Mouse (Mus musculus) frontal cortex, adult 2 months (tissue): Measurements from ENCODE around the gene Rexo1. TPM values are rescaled to one million over a fixed set of nuclear protein-coding genes. Genes with fewer than 3 reads are reported as not detected.

Source experiments
- DNase-seq, 2 experiments: peaks; one replicate each; pipeline ENCODE4 v3.0.0; 2022; ENCODE audit warnings: low spot score in 1 of 2; ENCODE audit errors: extremely low spot score in 1 of 2
- polyA plus RNA-seq: library from polyadenylated mRNA; depleted of rRNA; stranded (reverse); fragments of >200 nt; gene quantifications from 2 replicates; pipeline ENCODE4 v1.2.3, GENCODE M21; 2012; rRNA removed

Rexo1 gene
- polyA plus RNA-seq, 1 experiment = 45.5 TPM

DNA sequence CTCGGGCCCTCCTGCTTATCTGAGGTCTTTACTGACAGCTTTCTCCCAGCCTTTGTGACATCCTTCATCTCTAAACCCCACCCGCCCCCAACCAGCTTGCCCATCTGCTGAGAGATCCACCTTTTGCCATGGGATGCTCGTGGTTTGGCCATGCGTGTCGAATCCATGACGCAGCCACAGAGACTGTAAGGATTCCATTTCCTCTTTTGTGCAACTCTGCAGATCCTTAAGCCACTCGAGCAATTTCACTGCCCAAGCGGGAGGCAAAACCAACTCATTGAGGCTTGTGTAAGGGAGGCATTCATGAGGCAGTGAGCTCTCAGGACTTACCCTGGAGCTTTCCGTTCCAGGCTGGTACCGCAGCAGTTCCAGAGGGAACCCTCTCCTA, 51.1 kb downstream of the Rexo1 start:
- no peak for DNase-seq

GRCm38 (mm10) chr10:80509412-80510272, 51.7 kb downstream of the Rexo1 start:
- DNase-seq = peak in 1 of 2 experiments; percentile 88

DNA sequence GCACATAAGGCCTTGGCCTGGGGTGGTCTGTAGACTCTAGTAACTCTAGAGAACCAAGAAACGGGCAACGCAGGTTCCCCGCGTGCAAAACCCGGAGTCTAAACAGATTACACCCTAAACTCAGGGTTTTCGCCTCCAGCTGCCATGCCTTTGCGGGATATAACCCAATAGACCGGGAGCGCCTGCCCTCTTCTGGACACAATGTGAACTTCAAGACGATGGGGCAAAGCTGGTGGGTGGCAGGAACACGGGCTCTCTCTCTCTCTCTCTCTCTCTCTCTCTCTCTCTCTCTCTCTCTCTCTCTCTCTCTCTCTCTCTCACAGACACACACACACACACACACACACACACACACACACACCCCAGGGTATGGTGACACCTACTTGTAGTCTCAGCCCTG, 55.1 kb downstream of the Rexo1 start:
- DNase-seq = peak in 1 of 2 experiments; percentile 74

GRCm38 (mm10) chr10:80504724-80505123, 56.6 kb downstream of the Rexo1 start:
- no peak for DNase-seq

DNA sequence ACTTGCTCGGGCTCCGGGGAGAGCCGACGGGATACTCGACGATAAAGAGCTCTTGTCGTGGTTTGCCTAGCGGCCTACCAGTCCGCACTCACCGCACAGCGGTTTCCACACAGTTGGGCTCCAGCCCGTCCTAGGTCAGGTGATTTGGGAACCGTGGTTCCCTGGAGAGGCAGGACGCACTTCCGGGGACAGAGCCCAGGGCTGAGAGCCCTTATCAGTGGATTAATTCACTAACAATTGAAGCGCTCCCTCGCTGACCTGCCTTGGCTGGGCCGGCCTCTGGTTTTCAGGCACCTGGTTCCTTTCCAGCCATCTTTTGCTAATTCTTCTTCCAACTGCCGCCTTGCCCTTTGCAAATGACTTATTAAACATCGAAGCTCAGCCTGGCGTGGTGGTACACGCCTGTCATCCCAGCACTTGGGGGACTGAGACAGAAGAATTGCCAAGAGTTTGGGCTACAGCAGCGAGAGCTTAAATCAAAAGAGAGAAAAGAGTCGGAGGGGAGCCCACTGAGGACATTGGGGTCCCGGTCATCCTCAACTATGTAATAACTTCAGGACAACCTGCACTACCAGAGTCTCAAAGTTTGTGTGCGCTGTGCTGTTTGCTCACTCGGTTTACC, 57.6 kb downstream of the Rexo1 start:
- no peak for DNase-seq

- no peak for DNase-seq
These were observed 58.5 kb downstream of the Rexo1 start for GRCm38 (mm10) chr10:80502819-80503314.

GRCm38 (mm10) chr10:80502291-80502690, 59.1 kb downstream of the Rexo1 start:
- DNase-seq = no peak

DNA sequence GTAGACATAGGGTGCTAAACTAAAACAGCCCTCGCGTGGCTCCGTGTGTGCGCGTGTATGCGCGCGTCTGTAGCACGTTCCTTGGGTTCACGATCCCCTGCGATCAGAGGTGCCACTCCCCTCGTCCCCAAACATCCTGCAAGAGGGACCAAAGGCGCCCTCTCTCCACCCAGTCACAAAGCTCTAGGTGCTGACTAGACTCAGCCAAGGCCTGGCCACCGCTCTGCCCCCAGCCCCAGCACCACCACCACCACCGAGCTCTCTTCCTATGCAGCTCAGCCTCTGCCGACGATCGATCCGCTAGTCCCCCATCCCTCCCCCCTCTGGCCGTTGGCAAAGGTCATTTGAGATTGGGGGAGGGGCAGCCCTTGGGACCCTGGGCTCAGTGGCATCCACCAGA, 64.9 kb downstream of the Rexo1 start:
- no peak for DNase-seq

DNA sequence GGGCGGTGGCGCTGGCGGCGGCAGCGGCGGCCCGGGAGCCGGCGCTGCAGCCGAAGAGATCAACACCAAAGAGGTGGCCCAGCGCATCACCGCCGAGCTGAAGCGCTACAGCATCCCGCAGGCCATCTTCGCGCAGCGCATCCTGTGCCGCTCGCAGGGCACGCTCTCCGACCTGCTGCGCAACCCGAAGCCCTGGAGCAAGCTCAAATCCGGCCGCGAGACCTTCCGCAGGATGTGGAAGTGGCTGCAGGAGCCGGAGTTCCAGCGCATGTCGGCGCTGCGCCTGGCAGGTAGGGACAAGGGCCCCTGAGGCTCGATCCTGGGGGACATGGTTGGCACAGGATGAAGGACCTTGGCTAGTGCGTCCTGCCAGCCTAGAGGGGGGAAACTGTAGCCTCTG, 65.5 kb downstream of the Rexo1 start:
- DNase-seq = no peak

- DNase-seq = no peak
These were observed 66.6 kb downstream of the Rexo1 start, which contains the start of gene Onecut3 for GRCm38 (mm10) chr10:80494732-80495131. Onecut3 (plus strand) TSS chr10:80494835.

Other genes starting within 250 kb of the Rexo1 start
- gene 2310011J03Rik, start 241.0 kb downstream of the Rexo1 start, polyA plus RNA-seq = 41.6 and 44.3 TPM in 2 replicates
- gene Pcsk4, start 232.1 kb downstream of the Rexo1 start, polyA plus RNA-seq = 9.4 TPM in 2 replicates
- 4.9 and 6.0 TPM in 2 replicates for gene Reep6, start 231.6 kb downstream of the Rexo1 start, polyA plus RNA-seq
- 5.6 and 7.3 TPM in 2 replicates for gene Adamtsl5, start 213.1 kb downstream of the Rexo1 start, polyA plus RNA-seq
- 24.9 and 33.3 TPM in 2 replicates for gene Plk5, start 205.1 kb downstream of the Rexo1 start, polyA plus RNA-seq
- 17.2 and 17.7 TPM in 2 replicates for gene Mex3d, start 173.9 kb downstream of the Rexo1 start, polyA plus RNA-seq
- gene Mbd3, start 162.0 kb downstream of the Rexo1 start, polyA plus RNA-seq = 200 and 215 TPM in 2 replicates
- 1,306 and 1,773 TPM in 2 replicates for gene Uqcr11, start 154.7 kb downstream of the Rexo1 start, polyA plus RNA-seq
- gene Tcf3, start 127.9 kb downstream of the Rexo1 start, polyA plus RNA-seq = 33.5 and 34.2 TPM in 2 replicates
- 0.02 and 0.04 TPM in 2 replicates for gene Onecut3, start 66.7 kb downstream of the Rexo1 start, polyA plus RNA-seq
- gene Atp8b3, start 22.4 kb downstream of the Rexo1 start, polyA plus RNA-seq = 0.22 and 0.25 TPM in 2 replicates
- gene Klf16, start 15.8 kb upstream of the Rexo1 start, polyA plus RNA-seq = 37.9 and 41.5 TPM in 2 replicates
- gene Abhd17a, start 28.8 kb upstream of the Rexo1 start, polyA plus RNA-seq = 253 and 271 TPM in 2 replicates
- gene Scamp4, start 41.3 kb upstream of the Rexo1 start, polyA plus RNA-seq = 61.0 and 66.1 TPM in 2 replicates
- gene Adat3, start 41.3 kb upstream of the Rexo1 start, polyA plus RNA-seq = 5.6 and 8.1 TPM in 2 replicates
- 2.8 and 3.1 TPM in 2 replicates for gene Gm49322, start 44.5 kb upstream of the Rexo1 start, polyA plus RNA-seq
- 252 and 270 TPM in 2 replicates for gene Csnk1g2, start 61.3 kb upstream of the Rexo1 start, polyA plus RNA-seq
- 108 and 109 TPM in 2 replicates for gene Btbd2, start 95.5 kb upstream of the Rexo1 start, polyA plus RNA-seq
- gene Mknk2, start 116.6 kb upstream of the Rexo1 start, polyA plus RNA-seq = 43.8 and 51.6 TPM in 2 replicates
- 9.1 and 10.6 TPM in 2 replicates for gene Mob3a, start 140.4 kb upstream of the Rexo1 start, polyA plus RNA-seq
- 99.6 and 108 TPM in 2 replicates for gene Izumo4, start 140.6 kb upstream of the Rexo1 start, polyA plus RNA-seq
- 161 and 170 TPM in 2 replicates for gene Ap3d1, start 180.7 kb upstream of the Rexo1 start, polyA plus RNA-seq
- gene Dot1l, start 193.6 kb upstream of the Rexo1 start, polyA plus RNA-seq = 74.8 and 79.5 TPM in 2 replicates
- 42.2 and 50.7 TPM in 2 replicates for gene Sf3a2, start 236.6 kb upstream of the Rexo1 start, polyA plus RNA-seq
- 65.6 and 65.9 TPM in 2 replicates for gene Plekhj1, start 237.1 kb upstream of the Rexo1 start, polyA plus RNA-seq
- gene Amh, start 243.7 kb upstream of the Rexo1 start, polyA plus RNA-seq = 2.6 and 3.8 TPM in 2 replicates